Mouse (Mus musculus): ENCODE measurements at regions not wholly inside any gene's neighbourhood (a gene's known extent, or its start where the extent isn't known, plus 50 kb on each side); places are given as distances from the start of the nearest gene placed in this dataset.

- DNase-seq (ENCODE audit: low spot score): no peak
These were observed 290.8 kb downstream of the Rnf144b start for GRCm38 (mm10) chr13:47413261-47413660.

DNA sequence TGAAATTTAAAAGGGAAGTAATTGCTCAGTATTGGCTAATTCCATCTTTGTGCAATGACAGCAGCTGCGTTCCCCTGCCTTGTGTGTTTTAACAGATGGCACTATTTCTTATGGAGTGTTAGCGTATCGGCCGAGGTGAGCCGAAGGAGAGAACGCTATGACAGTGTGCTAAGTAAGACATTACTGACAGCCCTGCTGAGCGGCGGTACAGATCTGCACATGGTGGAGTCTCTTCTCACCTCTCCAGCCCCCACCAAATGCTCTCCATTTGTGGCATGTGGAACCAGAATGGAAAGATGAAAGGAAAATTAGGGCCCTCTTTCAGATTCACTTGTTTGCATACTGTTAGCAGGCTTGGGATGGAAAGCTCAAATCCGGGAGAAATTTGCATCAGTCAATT lies 291.5 kb downstream of the Rnf144b start:
- no peak for DNase-seq (ENCODE audit: low spot score)

- DNase-seq (ENCODE audit: low spot score): no peak
These were observed 307.5 kb downstream of the Rnf144b start for GRCm38 (mm10) chr13:47429856-47430365.

DNA sequence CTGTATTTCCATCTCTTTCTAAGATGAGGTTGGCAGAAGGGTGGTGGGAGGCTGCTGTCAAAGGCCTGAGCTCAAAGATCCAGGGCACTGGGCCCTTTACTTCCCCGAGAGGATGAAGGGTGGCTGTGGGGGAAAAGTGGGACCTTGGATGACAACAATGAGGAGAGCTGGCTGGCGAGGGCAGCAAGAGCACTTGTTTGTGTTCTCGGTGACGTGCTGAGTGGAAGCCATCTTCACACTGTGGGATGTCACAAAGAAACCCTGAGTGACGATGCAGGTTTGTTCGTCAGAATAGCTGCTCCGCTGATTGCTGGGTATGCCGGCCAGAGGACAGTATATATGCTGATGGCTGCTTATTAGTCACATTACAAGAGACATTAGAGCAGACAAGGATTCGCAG lies 308.0 kb downstream of the Rnf144b start:
- no peak for DNase-seq (ENCODE audit: low spot score)

- DNase-seq (ENCODE audit: low spot score): no peak
These were observed 313.2 kb downstream of the Rnf144b start for GRCm38 (mm10) chr13:47435631-47436030.

GRCm38 (mm10) chr13:47444876-47445275 lies 322.4 kb downstream of the Rnf144b start:
- DNase-seq (ENCODE audit: low spot score): no peak

DNA sequence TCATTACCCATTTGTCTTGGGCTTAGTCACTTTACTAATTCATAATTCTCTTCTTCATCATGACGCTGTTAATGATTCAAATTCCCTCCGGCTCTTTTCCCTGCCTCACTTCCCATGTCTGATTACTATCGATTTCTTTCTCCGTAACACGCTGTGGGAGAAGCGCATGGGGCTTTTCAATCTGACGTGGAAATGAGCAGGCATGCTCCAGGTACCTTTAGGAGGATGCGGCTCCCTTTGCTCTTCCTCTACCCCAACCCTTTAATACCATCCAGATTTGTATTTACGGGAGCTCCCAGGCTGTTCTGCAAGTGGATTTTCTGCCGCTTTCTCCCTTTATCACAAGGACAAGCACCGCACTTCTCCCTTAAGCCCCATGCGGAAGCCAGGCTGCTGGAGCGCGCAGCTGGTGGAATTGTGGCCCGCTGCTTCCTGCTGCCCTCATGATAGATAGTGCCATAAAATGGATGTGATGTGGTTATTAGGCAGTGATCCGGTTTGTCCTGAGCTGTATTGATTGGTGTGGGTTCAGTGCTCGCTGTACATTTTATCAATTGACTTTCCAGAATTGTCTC lies 329.8 kb downstream of the Rnf144b start:
- DNase-seq (ENCODE audit: low spot score): no peak

DNA sequence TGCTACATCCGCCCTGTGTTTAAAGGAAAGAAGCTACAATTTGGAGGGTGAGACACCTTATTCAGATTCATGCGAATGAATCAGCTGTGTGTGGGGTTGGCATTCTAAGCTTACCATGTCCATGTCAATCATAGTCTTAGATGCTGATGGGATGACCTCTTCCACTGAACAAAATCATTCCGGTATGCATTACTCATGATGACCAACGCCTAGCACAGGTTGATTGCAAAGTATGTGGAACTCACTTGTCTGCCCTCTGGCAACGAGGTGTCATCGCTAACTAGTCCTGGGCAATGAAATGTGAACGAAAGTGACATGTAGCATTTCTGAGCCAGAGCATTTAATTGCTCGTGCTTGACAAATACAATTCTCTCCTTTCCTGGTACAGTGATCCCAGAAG lies 339.7 kb downstream of the Rnf144b start:
- DNase-seq (ENCODE audit: low spot score): no peak

DNA sequence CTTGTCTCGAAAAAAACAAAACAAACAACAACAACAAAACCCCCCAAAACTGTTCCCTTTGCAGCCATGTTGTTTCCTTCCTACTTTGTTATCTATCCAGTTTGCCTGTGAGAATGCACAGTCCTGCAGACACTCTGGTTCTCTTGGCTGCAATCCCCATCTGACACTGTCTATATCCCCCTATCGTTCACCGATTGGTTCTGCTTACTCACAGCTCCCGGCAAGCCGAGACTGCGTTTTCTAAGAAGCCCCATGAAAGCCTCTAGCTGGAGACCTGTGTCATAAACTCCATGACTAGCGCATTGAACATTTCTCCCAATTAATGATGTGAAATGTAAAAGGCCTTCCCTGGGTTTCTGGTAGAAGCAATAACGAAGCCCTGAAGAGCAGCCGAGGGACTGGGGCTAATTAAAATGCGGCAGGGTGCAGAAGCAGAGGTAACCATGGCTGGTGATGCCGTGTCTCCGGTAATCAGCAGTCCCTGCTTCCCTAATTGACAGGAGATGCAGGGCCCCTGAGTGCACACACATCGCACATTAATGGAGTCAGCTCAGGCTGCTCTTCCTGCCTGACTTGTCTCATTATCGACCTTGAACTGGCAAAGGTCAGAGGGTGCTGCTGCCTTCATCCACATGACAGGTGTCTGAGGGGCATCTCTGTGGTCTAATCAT lies 349.2 kb downstream of the Rnf144b start:
- no peak for DNase-seq (ENCODE audit: low spot score)

GRCm38 (mm10) chr13:47480159-47480558 lies 357.7 kb downstream of the Rnf144b start:
- DNase-seq (ENCODE audit: low spot score): no peak

DNA sequence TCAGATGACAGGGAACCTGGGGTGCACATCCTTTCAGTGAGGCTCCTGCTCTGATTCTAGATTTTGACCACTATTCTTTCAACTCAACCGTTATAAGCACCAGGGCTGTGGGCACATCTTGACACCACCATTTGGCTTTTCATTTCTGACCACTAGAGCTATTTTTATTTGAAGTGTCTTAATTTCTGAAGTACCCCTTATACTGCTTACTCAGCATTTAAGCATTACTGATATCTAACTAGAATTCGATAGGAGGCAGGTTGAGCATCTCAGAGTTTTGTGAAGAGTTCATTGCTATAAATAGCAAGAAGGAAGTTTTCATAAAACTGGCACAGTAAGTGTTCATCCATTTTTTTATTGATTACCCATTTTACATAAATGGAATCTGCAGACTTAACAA lies 362.4 kb downstream of the Rnf144b start:
- no peak for DNase-seq (ENCODE audit: low spot score)

GRCm38 (mm10) chr13:47486111-47486510 lies 363.7 kb downstream of the Rnf144b start:
- DNase-seq (ENCODE audit: low spot score): no peak

GRCm38 (mm10) chr13:47486658-47487057 lies 364.2 kb downstream of the Rnf144b start:
- DNase-seq (ENCODE audit: low spot score): no peak

GRCm38 (mm10) chr13:47505380-47505955 lies 383.0 kb downstream of the Rnf144b start:
- no peak for DNase-seq (ENCODE audit: low spot score)

- no peak for DNase-seq (ENCODE audit: low spot score)
These were observed 410.5 kb downstream of the Rnf144b start for GRCm38 (mm10) chr13:47532935-47533334.

GRCm38 (mm10) chr13:47537156-47537555 lies 414.7 kb downstream of the Rnf144b start:
- DNase-seq (ENCODE audit: low spot score): no peak

GRCm38 (mm10) chr13:47549626-47550025 lies 427.2 kb downstream of the Rnf144b start:
- DNase-seq (ENCODE audit: low spot score): no peak

GRCm38 (mm10) chr13:47552251-47552650 lies 429.8 kb downstream of the Rnf144b start:
- no peak for DNase-seq (ENCODE audit: low spot score)

DNA sequence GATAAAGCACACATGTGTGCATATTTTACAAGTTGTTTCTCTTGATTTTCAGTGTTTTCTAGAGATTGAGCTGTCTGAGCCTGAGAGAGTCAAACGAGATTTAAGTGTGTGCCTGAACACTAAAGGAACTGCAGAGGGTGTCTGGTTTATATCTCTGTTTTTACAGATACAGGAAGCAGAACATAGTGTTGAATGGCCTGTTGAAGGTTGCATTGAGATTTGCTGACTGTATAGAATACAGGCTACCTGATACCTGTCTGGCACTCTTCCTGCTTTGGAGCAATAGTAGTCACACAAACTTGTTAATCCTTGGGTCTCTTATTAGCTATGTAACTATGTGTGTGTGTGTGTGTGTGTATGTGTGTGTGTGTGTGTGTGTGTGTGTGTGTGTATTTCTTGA lies 431.7 kb downstream of the Rnf144b start:
- no peak for DNase-seq (ENCODE audit: low spot score)

DNA sequence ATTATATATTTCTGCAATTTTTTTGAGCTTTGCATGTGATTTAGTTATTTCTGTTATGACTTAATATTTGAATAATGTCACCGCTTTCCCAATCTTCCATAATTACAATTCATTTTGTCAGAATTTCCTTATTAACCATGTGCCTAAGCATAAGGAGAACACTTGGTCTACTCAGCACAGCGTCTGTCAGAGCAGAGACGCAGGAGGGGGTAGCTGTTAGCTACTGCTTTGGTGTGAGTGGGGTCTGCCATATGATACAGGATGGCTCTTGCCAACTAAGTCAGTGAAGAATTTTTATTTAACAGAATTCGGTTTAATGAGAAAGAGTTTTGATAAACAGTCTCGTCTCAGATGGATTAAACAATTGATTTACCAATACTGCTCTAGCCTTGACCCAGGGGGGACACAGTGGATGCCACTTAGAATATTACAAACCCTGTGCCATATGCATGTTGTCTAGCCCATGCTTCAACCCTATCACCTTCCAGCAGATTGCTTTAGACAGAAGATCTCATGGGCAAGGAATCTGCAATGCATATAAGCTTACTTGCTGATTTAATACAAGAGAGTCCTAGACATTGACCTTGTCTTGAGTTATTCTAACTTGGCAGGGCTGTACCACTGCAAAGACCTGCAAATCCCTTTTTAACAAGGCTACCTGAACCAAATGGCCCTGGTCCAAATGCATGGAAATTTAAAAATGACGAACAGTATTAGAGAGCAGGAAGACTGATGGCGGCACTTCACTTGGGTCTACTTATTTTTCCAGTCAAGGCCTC lies 434.9 kb downstream of the Rnf144b start:
- no peak for DNase-seq (ENCODE audit: low spot score)

DNA sequence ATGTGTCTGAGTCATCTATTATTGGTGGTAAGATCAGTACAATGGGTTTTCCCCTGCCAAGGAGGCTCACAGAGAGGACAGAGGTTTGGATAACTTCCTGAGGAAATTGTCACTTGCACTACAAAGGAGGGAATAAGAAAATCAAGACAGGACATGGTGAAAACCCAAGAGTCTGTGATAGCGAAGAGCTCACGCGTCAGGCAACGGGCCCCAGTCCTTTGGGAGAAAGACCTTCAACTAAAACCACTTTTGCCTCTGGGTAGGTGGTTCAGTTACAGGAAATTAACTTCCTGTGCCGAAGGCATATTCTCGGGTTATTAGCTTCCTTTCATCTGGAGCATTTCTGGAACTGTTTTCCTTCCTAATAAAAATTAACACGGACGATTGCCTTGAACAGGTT lies 440.4 kb downstream of the Rnf144b start:
- DNase-seq (ENCODE audit: low spot score): no peak

DNA sequence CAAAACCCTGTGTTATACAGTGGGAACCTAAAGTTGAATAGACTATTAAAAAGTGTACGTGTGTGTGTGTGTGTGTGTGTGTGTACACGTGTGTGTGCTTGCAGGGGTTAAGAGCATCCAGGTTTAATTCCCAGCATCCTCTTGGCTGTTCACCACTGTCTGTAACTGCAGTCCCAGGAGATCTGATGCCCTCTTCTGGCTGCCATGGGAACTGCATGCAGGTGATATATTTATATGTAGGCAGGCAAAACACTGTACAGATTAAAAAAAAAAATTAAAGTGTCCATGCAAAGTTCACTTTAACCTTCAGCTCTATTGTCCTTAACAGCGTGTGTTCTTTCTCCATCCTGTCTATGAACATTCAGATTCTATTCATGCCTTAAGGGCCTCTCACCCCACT lies 454.1 kb downstream of the Rnf144b start:
- DNase-seq (ENCODE audit: low spot score): no peak

GRCm38 (mm10) chr13:47580144-47580543 lies 457.7 kb downstream of the Rnf144b start:
- no peak for DNase-seq (ENCODE audit: low spot score)
